Mouse (Mus musculus) brain, embryonic 14.5 days (tissue): ENCODE results near the gene Clec16a.

Source experiments
- CTCF ChIP-seq: fragments of 200-500 bp; IDR thresholded peaks from 2 replicates; pipeline ENCODE4 v1.5.1; 2012; ENCODE audit warnings: inconsistent platforms, mild to moderate bottlenecking, moderate library complexity, borderline replicate concordance; ENCODE audit not compliant: insufficient read depth, insufficient read length; ENCODE audit errors: extremely low read depth
- POLR2A ChIP-seq: fragments of 200-500 bp; IDR thresholded peaks from 2 replicates; pipeline ENCODE4 v1.6.1; 2012; ENCODE audit warnings: mild to moderate bottlenecking, inconsistent platforms, borderline replicate concordance; ENCODE audit not compliant: poor library complexity, insufficient read depth, insufficient read length, severe bottlenecking; ENCODE audit errors: extremely low read depth

DNA sequence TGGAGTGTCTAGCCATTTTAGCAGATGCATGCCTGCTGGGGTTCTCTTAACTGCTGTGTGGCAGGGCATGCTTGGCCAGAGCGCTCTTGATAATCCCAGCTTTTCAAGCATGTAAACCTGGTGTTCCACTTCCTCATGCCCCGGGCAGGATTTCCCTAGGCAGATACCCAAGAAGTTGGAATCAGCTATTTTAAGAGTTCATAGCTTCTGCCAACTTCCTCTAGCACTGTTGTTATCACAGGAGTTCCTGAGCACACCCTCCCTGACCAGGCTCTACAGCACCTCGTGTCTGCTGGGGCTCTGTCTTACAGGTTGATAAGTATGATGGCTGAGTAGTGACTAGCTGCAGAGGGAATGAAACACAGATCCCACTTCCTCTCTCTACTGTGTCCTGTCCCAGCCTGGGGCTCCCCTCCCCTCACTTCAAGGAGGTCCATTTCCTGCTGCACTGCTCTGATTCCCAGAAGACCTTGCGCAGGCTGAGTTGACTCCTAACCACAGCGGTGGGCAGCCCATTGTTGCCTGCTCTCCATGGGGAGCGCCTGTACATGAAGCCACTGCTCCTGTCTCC, 144.7 kb downstream of the Clec16a start:
- TF ChIP-seq CTCF, result no peak
- TF ChIP-seq POLR2A, result no peak
